Mouse (Mus musculus) large intestine, adult 2 months (tissue): ENCODE results near the gene Col4a3. TPM values are rescaled to one million over a fixed set of nuclear protein-coding genes. Genes with fewer than 3 reads are reported as not detected.
A peak's percentile ranks its signal among the peaks of the same experiment; 100 is the strongest.

Experiments used
- DNase-seq: peaks from one replicate; pipeline ENCODE4 v3.0.0-alpha.2; 2012; ENCODE audit warnings: low read depth, low spot score
- WGBS: fragments of 180-500 bp; shearing (Covaris S2); methylation state at CpG from one replicate; pipeline ENCODE4 v1.1.7; 2018; 5-methylcytosine and 5-hydroxymethylcytosine counted together
- polyA plus RNA-seq: library from polyadenylated mRNA; depleted of rRNA; stranded (reverse); fragments of >200 nt; gene quantifications from 2 replicates; pipeline ENCODE4 v1.2.3, GENCODE M21; 2012

Col4a3 gene
- polyA plus RNA-seq, 1 experiment, result 0.06 TPM

- 37% methylated on average over 10 of the region's 10 CpGs for WGBS
- no peak for DNase-seq
These were observed 61.3 kb downstream of the Col4a3 start for GRCm38 (mm10) chr1:82647989-82648388.

- DNase-seq, result no peak
- 79% methylated on average over 4 of the region's 4 CpGs for WGBS
These were observed 64.1 kb downstream of the Col4a3 start for GRCm38 (mm10) chr1:82650868-82651267.

- DNase-seq, result no peak
- 58% methylated on average over 7 of the region's 7 CpGs for WGBS
These were observed 67.3 kb downstream of the Col4a3 start for GRCm38 (mm10) chr1:82654046-82654445.

- 60% methylated on average over 3 of the region's 3 CpGs for WGBS
These were observed 69.7 kb downstream of the Col4a3 start for GRCm38 (mm10) chr1:82656452-82656851.

GRCm38 (mm10) chr1:82662269-82662668 lies 75.5 kb downstream of the Col4a3 start:
- 68% methylated on average over 2 of the region's 2 CpGs for WGBS
- DNase-seq, result no peak

More at GRCm38 (mm10) chr1:82656452-82656851, 69.7 kb downstream of the Col4a3 start:
- no peak for DNase-seq

DNA sequence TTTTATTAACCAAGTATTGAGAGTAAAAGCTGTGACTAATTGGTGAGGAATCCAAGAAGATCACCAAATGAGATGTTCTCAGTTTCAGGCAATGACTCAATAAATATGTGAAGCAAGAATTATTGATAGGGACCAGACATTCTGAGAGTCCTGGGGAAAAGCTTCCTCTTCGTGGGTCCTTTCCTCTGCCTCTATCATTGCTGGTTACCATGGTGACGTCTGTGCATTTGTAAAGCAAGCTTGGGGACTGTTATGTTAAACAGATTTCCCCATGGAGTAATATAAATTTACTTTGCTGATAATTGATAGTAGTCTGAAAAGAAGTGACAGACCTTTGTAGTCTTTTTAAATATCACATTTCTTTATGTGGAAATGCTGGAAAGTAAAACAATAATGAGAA lies 76.8 kb downstream of the Col4a3 start:
- WGBS, result 37% methylated on average over 2 of the region's 2 CpGs
- DNase-seq, result no peak

DNA sequence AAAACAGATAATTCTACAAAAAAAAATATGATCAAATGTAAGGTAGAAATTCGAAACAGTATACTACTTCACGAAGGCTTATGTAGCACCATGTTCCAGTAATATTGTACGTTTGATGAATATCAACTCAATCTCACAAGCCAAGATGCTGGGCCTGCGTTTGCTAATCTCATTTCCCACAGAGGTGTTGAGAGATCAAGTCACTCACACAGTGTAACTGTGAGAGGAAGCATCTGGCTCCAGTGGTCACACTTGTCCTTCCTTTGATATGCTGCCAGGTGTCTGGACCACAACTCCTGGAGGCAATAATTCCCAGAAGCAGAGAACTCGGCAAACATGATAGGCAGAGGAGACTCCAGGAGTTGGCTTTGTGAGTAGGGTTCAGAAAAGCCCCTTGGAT lies 99.6 kb downstream of the Col4a3 start:
- no peak for DNase-seq
- 83% methylated on average over 5 of the region's 5 CpGs for WGBS

DNA sequence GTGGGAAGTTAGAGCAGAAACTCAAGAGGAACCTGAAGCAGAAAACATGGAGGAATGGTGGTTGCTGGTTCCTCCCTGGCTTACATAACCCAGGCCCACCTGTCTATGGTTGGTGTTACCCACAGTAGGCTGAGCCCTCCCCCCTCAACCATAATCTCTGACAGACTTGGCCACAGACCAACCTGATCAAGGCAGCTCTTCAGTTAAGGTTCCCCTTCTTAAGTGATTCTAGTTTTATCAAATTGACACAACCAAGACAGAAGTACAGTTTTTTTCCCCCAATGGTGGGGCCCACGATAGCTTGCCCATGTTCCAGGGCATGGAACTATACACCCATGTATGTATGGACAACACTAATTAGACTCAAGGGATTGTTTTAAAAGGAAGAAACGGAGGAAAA lies 100.1 kb downstream of the Col4a3 start:
- WGBS, result 76% methylated on average over 2 of the region's 2 CpGs
- no peak for DNase-seq

DNA sequence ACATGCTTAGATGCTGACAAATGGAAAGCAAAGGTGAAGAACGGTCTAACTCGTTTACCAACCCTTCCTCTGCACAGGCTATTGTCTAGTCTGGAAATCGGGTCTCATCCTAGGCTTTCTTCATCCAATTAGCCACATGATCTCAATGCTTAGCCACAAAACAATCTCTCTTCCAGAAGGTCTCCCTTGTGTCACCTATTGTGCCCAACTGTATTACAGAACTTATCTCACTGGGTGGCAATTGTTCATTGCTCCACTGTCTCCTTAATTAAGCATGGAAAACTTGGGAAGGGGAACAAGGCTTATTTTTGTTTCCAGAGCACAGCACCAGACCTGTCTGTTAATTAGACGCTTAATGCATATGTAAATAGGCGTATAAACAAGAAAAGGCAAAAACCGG lies 101.2 kb downstream of the Col4a3 start:
- WGBS, result 86% methylated on average over 6 of the region's 6 CpGs
- DNase-seq, result no peak

DNA sequence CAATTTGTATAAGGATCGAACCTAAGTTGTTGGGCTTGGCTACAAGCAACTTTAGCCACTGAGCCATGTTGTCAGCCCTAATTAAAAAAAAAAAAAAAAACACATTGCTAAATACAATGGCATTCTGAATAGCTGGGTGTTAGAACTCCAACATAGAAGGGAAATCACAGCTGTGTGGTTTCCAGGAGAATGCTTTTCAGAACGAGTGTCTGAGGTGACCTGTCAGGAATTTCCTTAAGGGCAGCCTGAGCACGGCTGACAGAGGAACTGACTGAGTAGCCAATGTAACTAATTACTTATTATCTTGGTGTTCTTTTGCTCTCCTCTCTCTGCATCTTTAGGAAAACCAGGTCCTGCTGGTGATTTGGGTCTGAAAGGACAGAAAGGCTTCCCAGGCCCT lies 109.2 kb downstream of the Col4a3 start:
- DNase-seq, result no peak
- WGBS, result 55% methylated on average over 3 of the region's 3 CpGs

DNA sequence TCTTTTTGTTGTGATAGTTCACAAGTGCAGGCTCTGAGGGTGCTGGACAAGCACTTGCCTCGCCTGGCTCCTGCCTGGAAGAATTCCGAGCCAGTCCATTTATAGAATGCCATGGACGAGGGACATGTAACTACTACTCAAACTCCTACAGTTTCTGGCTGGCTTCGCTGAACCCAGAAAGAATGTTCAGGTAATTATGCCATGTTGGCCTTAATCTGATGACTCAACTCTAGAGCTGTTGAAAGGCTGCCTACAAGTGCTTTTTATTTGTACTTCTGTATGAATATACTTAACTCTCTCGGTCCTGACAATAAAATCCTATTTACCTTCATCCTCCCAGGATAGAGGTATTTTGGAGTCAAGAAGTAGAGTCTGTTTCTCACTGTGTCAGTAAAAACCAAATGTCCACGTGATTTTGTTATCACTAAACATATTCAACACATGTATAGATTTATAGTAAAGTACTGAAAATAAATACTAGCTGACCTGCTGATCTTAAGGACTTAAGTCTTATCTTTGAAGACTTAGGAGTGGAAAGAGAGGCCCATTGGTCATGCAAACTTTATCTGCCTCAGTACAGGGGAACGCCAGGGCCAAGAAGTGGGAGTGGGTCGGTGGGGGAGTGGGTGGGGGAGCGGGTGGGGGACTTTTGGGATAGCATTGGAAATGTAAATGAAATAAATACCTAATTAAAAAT lies 131.2 kb downstream of the Col4a3 start:
- 64% methylated on average over 9 of the region's 9 CpGs for WGBS
- DNase-seq, result no peak

GRCm38 (mm10) chr1:82724339-82725025 lies 137.8 kb downstream of the Col4a3 start, which contains the start of gene Mff:
TSS of gene Mff (plus strand) at chr1:82724890.
- WGBS, result 8% methylated on average over 38 of the region's 38 CpGs
- peak; percentile 94 for DNase-seq

- DNase-seq, result peak; percentile 42
- WGBS, result 2% methylated on average over 37 of the region's 37 CpGs
These were observed 138.5 kb downstream of the Col4a3 start for GRCm38 (mm10) chr1:82725026-82725874.

DNA sequence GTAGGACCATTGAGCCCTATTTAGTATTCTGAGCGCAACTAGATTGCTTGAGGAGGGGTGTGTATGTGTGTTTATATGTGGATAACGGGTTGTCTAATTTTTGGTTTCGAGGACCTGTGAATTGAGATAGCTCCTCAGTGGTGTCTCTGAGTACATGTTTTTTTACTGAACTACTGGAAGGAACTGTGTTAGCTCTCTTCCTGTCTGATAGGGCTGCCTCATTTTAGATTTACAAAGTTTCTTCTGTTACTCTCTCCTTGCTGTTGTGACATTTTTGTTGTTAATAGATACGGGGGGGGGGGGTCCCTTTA lies 139.1 kb downstream of the Col4a3 start:
- DNase-seq, result no peak

GRCm38 (mm10) chr1:82726482-82726881 lies 139.8 kb downstream of the Col4a3 start:
- 88% methylated on average over 5 of the region's 5 CpGs for WGBS
- DNase-seq, result no peak

More for the DNA sequence above, 139.1 kb downstream of the Col4a3 start:
- 33% methylated on average over 4 of the region's 4 CpGs for WGBS

- no peak for DNase-seq
- WGBS, result 98% methylated on average over 1 of the region's 1 CpGs
These were observed 146.6 kb downstream of the Col4a3 start for GRCm38 (mm10) chr1:82733357-82733756.

DNA sequence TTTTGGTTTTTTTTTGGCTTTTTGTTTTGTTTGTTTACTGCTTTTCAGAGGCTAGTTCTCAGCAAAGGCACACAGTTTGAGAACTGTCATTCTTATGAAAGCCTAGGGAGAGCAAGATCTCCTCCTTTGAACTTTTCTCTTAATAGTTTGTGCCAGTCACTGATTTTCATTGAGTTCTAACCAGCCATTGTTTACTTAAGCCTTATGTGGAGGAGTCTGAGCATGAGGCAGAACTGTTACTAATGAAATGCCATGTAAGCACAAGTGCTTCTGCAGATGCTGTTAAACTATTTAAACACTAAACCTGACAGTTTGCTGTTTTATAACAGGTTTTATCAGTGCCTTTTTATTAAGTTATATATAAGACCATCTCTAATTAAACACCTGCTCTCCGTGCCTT lies 151.3 kb downstream of the Col4a3 start:
- WGBS, result 30% methylated on average over 1 of the region's 1 CpGs
- no peak for DNase-seq

- no peak for DNase-seq
These were observed 154.8 kb downstream of the Col4a3 start for GRCm38 (mm10) chr1:82741539-82741938.

DNA sequence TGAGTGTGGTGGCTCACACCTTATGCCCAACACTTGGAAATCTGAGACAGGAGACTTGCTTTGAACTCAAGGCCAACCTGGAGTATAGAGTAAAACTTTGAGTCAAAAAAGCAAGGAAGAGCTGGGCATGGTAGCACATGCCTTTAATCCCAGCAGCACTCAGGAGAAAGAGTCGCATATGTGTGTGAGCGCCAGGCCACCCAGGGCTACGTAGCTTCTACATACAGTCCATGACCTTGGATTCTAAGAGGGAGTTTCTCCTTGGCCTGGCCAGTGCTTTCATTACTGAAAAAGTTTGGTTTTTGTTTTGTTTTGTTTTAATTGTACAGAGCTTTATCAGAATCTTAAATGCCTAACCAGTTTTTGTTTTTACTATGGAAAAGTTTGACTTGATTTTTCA lies 157.2 kb downstream of the Col4a3 start:
- WGBS, result 86% methylated on average over 3 of the region's 3 CpGs

More at GRCm38 (mm10) chr1:82741539-82741938, 154.8 kb downstream of the Col4a3 start:
- 85% methylated on average over 7 of the region's 7 CpGs for WGBS

DNA sequence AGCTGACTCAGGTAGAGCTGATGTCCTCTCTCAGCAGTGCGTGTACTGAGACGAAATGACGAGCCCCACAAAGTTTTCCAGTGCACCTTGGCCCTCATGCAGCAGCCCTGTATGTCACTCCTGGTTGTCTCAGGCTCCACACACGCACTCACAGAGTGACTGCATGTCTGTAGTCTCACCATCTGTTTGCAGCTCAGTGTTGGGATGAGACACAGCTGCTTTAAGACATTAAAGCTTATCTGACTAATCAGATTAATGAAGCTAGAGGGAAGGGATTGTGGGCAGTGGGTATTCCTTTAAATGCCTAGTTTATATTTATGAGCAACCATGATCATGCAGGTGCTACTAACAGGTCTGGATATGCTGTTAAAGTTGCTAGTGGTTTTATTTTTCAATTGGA lies 159.7 kb downstream of the Col4a3 start:
- 88% methylated on average over 4 of the region's 4 CpGs for WGBS
- no peak for DNase-seq

More for the DNA sequence above, 157.2 kb downstream of the Col4a3 start:
- DNase-seq, result no peak
